Mouse (Mus musculus): ENCODE data around the gene Rplp0.
"Not testable (repeated sequence)": the region's sequence is repeated elsewhere in the genome, so short reads cannot be mapped to it uniquely, and the experiment has no call there.

Rplp0 gene

DNA sequence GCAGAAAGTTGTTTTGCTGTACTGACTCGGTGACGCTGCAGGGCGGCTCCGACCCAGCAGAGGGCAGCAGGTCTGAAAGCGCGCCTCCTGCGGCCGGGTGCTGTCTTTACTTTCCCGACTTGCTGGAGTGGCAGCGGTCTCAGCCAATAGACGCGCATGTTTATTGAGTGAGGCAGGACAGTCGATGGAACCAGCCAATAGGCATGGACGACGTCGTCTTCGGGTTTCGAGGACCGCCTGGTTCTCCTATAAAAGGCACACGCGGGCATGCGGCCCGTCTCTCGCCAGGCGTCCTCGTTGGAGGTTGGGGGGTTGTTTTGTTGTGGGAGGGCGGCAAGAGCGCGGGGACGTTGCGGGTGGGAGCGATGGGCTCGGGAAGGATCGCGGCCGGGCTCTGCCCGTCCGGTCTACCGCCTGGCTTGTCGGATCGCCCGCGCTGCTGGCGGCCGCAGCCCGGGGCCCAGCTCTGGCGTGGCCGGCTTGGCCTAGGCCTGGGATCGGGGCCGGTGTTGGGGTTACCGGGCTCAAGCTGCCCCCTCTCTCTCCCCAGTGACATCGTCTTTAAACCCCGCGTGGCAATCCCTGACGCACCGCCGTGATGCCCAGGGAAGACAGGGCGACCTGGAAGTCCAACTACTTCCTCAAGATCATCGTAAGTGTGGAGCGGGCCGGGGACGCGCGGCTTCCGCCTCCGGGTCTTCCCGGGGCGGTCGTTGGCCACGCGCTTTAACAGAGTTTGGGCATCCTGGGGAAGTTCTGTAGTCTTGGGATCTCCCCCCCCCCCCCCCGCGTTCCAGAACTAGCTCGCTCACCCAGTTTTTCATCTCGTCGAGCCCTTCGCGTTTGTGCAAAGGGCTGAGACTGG is at the start of gene Rplp0:
Rplp0 (plus strand) TSS at position 231 of the 865 bp plus-strand sequence.
- peak; percentile 100 for DNase-seq

GRCm38 (mm10) chr5:115509790-115510689 is 49.2 kb upstream of the Rplp0 start:
- DNase-seq, result peak in 1 of 2 experiments; percentile 45

GRCm38 (mm10) chr5:115512375-115512774 is 46.9 kb upstream of the Rplp0 start:
- DNase-seq, result no peak

- no peak for DNase-seq
Observed at GRCm38 (mm10) chr5:115513246-115513645, 46.0 kb upstream of the Rplp0 start.

- DNase-seq, result no peak
Observed at GRCm38 (mm10) chr5:115513721-115514120, 45.5 kb upstream of the Rplp0 start.

- DNase-seq, result no peak
Observed at GRCm38 (mm10) chr5:115514346-115514745, 44.9 kb upstream of the Rplp0 start.

GRCm38 (mm10) chr5:115514896-115515587 is 44.2 kb upstream of the Rplp0 start:
- DNase-seq, result peak; percentile 54 to 72

GRCm38 (mm10) chr5:115516081-115516907 is 43.0 kb upstream of the Rplp0 start:
- DNase-seq, result peak; percentile 31 to 63

- DNase-seq, result no peak
Observed at GRCm38 (mm10) chr5:115516908-115517307, 42.4 kb upstream of the Rplp0 start.

GRCm38 (mm10) chr5:115517501-115517900 is 41.8 kb upstream of the Rplp0 start:
- no peak for DNase-seq

DNA sequence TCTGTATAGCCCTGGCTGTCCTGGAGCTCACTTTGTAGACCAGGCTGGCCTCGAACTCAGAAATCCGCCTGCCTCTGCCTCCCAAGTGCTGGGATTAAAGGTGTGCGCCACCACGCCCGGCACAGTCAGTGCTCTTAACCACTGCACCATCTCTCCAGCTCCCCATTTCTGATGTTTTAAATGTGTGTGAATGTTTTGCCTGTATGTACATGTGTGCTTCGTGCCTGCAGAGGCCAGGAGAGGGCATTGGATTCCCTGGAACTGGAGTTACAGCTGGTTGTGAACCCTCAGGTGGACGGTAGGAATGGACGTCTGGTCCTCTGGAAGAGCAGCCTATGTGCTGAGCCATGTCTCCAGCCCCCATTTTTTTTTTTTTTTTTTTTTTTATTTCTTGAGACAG is 41.1 kb upstream of the Rplp0 start:
- DNase-seq, result not testable (repeated sequence)

DNA sequence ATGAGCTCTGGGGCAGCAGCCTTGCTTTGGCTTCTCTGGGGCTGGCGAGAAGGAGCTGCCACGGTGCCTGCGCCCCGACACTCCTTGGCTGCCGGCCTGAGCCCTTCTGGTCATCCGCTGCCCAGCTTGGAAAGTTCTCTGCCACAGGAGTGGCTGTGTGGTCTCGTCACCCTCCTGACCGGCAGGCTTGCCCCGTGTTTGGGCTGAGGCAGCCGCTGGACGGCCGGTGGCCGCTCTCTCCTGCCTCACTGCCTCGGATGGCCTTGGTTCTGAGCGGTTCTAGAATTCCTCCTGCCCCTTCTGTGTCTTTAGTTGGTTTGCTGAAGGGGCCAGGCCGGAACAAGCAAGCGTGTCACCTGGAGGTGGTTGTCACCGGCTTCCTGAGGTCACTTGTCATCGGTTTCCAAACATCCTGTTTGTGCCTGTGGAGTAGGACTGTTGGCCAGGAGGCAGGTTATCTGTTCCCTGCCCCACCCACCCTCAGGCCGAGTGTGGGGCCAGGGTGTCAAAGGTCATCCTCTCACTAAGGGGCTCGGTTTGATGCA is 38.9 kb upstream of the Rplp0 start:
- DNase-seq, result peak in 1 of 2 experiments; percentile 62

- peak; percentile 46 to 74 for DNase-seq
Observed at GRCm38 (mm10) chr5:115521553-115522461, 37.5 kb upstream of the Rplp0 start.

DNA sequence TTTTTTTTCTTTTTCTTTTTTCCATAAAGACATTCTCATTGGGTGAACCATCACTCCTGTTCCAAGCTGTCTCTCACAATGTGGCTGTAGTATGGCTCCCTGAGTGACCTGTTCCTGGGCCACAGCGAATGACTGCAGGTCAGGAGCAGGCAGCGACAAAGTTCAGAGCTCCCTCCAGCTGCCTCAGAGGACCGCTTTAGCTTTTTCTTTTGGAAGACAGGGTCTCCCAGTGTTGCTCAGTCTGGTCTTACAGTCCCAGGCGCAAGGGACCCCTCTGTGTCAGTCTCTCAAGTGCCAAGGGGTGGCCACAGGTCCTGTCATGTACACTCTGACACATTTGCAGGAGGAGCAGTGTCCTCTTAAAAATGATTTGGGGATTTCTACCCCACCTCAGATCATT is 36.7 kb upstream of the Rplp0 start:
- DNase-seq, result no peak

DNA sequence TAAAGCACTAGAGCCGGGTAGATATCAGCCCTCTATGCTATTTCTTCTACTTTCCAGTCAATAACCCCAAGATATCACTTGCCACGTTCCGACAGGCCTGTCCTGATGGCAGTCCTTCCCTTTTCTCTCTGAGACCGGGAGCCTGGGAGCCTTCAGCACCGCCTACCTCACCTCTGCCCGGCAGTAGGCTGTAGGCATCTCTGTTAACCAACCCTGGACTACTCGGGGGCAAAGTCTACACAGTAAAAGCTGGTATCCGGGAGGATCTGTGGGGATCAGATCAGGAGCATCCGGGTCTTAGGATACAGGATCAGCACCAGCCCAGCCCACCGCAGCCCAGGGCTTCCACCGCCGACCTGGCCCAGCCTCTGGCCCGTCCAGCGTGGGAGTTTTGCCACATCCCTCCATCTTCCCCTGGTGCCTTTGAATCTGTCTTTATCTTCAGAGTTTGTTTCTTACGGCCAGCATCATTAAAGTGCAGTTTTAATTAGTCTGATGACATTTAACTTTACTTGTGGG is 36.2 kb upstream of the Rplp0 start:
- DNase-seq, result peak in 1 of 2 experiments; percentile 58

GRCm38 (mm10) chr5:115523971-115524370 is 35.3 kb upstream of the Rplp0 start:
- DNase-seq, result peak; percentile 73 to 88

GRCm38 (mm10) chr5:115524471-115524870 is 34.8 kb upstream of the Rplp0 start:
- DNase-seq, result no peak

DNA sequence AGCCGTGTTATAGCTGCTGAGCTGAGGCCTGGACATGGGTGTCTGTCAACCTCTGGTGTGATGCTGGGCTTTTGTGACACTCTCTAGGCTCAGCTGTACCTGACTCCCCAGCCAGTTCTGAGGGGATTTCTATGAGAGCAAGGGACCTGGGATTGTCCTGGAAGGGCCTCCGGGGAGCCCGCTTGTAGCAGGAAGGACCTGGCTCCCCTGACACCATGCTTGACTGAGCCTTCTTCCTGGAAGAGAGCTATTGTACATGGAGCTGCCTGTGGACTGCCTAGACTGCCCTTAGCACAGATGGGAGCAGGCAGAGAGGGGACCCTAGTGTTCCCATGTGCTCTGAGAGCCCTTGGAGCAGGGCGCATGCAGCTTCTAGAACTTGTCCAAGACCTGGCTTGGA is 33.9 kb upstream of the Rplp0 start:
- peak in 1 of 2 experiments; percentile 47 for DNase-seq

- peak in 1 of 2 experiments; percentile 49 for DNase-seq
Observed at GRCm38 (mm10) chr5:115525943-115526342, 33.3 kb upstream of the Rplp0 start.

All from kidney, postnatal 4 days (tissue).